Mouse (Mus musculus) midbrain, postnatal 0 days (tissue): Measurements from ENCODE around the gene Nfam1. TPM values are rescaled to one million over a fixed set of nuclear protein-coding genes. Genes with fewer than 3 reads are reported as not detected.
"Not testable (repeated sequence)": the region's sequence is repeated elsewhere in the genome, so short reads cannot be mapped to it uniquely, and the experiment has no call there.

Source experiments
- ATAC-seq: fragments of 200-750 bp; cut with Nextera tagmentation; 2 replicates; pipeline ENCODE4 v1.8.0; 2017; ENCODE audit warnings: moderate number of reproducible peaks, mild to moderate bottlenecking, moderate TSS enrichment, moderate library complexity; ENCODE audit not compliant: low FRiP score
- DNase-seq: peaks from one replicate; pipeline ENCODE4 v3.0.0-alpha.2; 2015; ENCODE audit warnings: low spot score
- H3K27ac ChIP-seq: fragments of 300-500 bp; sonication (generic); 2 replicates; pipeline ENCODE4 v1.5.1; 2014; ENCODE audit warnings: low read depth, mild to moderate bottlenecking, low read length, mixed read lengths
- H3K27me3 ChIP-seq: fragments of 300-500 bp; sonication (generic); 2 replicates; pipeline ENCODE4 v1.6.1; 2014; ENCODE audit warnings: low read length, control low read depth, mixed read lengths; ENCODE audit not compliant: insufficient read depth
- H3K36me3 ChIP-seq: fragments of 300-500 bp; sonication (generic); 2 replicates; pipeline ENCODE4 v1.6.1; 2014; ENCODE audit warnings: low read length, control low read depth, mixed read lengths; ENCODE audit not compliant: insufficient read depth
- H3K4me1 ChIP-seq: fragments of 300-500 bp; sonication (generic); 2 replicates; pipeline ENCODE4 v1.6.1; 2014; ENCODE audit warnings: mild to moderate bottlenecking, control low read depth, antibody characterized with exemption, low read length, mixed read lengths; ENCODE audit not compliant: insufficient read depth
- H3K4me2 ChIP-seq: fragments of 300-500 bp; sonication (generic); 2 replicates; pipeline ENCODE4 v1.6.1; 2014; ENCODE audit warnings: low read depth, mild to moderate bottlenecking, low read length, mixed read lengths; ENCODE audit not compliant: poor library complexity, severe bottlenecking
- H3K4me3 ChIP-seq: fragments of 300-500 bp; sonication (generic); 2 replicates; pipeline ENCODE4 v1.5.1; 2014; ENCODE audit warnings: low read depth, mild to moderate bottlenecking, low read length, moderate library complexity
- H3K9ac ChIP-seq: fragments of 300-500 bp; sonication (generic); replicated peaks from 2 replicates; pipeline ENCODE4 v1.6.1; 2014; ENCODE audit warnings: mild to moderate bottlenecking, low read length, moderate library complexity, mixed read lengths; ENCODE audit not compliant: poor library complexity, severe bottlenecking
- H3K9me3 ChIP-seq: fragments of 300-500 bp; sonication (generic); 2 replicates; pipeline ENCODE4 v1.6.1; 2016; ENCODE audit warnings: low read length, control low read depth
- CTCF ChIP-seq: IDR thresholded peaks from 2 replicates; pipeline ENCODE4 v1.5.1; 2016; ENCODE audit warnings: antibody characterized with exemption, mild to moderate bottlenecking
- WGBS: fragments of 180-500 bp; shearing (Covaris S2); extraction: QIAGEN DNeasy Blood & Tissue Kit; methylation state at CpG from one replicate; pipeline ENCODE4 v1.1.7; 2014; 5-methylcytosine and 5-hydroxymethylcytosine counted together
- polyA plus RNA-seq: library from polyadenylated mRNA; unstranded; fragments of >200 nt; fragmentation: Nextera tagmentation; extraction: Ambion mirVana; gene quantifications from 2 replicates; pipeline ENCODE4 v1.2.1, GENCODE M21; 2015
- total RNA-seq: library from RNA; depleted of rRNA; stranded (reverse); fragments of >200 nt; gene quantifications from 2 replicates; pipeline ENCODE4 v1.2.3, GENCODE M21; 2014

Nfam1 gene
- total and polyA plus RNA-seq, 2 experiments from 2014 or later = 1.9 to 4.1 TPM

DNA sequence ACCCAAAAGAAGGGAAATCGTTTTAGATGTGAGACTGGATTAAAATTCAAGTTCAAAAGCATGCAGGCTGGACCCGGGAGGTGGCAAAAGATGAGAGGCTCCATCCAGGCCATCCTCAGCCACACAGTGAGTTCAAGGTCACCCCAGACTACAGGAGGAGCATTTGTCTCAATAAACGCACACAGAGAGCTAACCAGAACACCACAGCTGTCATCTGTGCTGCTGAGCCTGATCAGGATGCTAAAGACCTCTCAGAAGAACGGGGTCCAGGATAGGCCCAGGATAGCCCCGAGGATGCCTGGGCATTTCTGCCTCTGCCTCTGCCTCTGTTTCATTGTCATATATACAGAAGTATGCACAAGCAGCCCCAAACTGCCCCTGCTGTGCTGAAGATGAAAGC lies 22.5 kb upstream of the Nfam1 start:
- Histone ChIP-seq H3K4me1 (peaks cover 10% of the 10 kb centered on the region), H3K4me2 (no peak overlapping the region), H3K27ac (peak overlapping the region; percentile 88; the same call in 1 of the 2 replicates), H3K27me3 (no peaks in the 10 kb centered on the region), H3K4me3 (no peak overlapping the region), H3K36me3 (no peaks in the 10 kb centered on the region), H3K9me3 (no peaks in the 10 kb centered on the region), H3K9ac (no peak overlapping the region; the same call in 1 of the 2 replicates)
- no peak for ATAC-seq
- 34% methylated on average over 5 of the region's 5 CpGs for WGBS
- no peak for DNase-seq
- TF ChIP-seq CTCF = no peak

DNA sequence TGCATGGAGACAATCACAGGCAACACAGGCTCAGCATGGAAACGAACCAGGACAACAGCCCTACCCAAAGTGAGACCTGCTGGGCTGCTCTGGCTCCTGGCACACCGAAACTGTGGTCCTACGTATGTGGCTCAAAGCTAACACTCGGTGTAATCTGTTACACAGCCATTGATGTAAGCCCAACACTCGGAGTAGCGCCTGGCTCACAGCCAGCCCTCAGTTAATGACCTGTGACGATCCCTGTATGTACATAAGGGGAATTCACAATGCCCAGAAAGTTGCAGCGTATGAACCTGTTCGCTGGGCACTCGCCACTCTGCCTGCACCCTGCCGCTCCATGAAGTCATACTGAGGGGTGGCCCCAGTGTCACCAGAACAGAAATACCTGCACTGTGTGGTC lies 20.2 kb upstream of the Nfam1 start:
- H3K27ac ChIP-seq = no peak overlapping the region
- no peak overlapping the region for H3K4me3 ChIP-seq
- no peak overlapping the region for H3K9ac ChIP-seq
- ATAC-seq = no peak
- WGBS = 35% methylated on average over 11 of the region's 11 CpGs
- H3K9me3 ChIP-seq = no peaks in the 10 kb centered on the region
- TF ChIP-seq CTCF = no peak
- no peaks in the 10 kb centered on the region for H3K36me3 ChIP-seq
- H3K4me2 ChIP-seq = no peak overlapping the region
- H3K4me1 ChIP-seq = peaks cover 6% of the 10 kb centered on the region
- no peaks in the 10 kb centered on the region for H3K27me3 ChIP-seq
- no peak for DNase-seq

- WGBS = 56% methylated on average over 6 of the region's 6 CpGs
- H3K4me1 ChIP-seq = peaks cover 6% of the 10 kb centered on the region
- no peak overlapping the region for H3K4me3 ChIP-seq
- H3K9me3 ChIP-seq = no peaks in the 10 kb centered on the region
- no peak overlapping the region for H3K9ac ChIP-seq
- DNase-seq (no peak), ATAC-seq (no peak)
- no peak for TF ChIP-seq CTCF
- no peak overlapping the region for H3K27ac ChIP-seq
- H3K4me2 ChIP-seq = no peak overlapping the region
- no peaks in the 10 kb centered on the region for H3K36me3 ChIP-seq
- no peaks in the 10 kb centered on the region for H3K27me3 ChIP-seq
These were observed 19.4 kb upstream of the Nfam1 start for GRCm38 (mm10) chr15:83052341-83053104.

DNA sequence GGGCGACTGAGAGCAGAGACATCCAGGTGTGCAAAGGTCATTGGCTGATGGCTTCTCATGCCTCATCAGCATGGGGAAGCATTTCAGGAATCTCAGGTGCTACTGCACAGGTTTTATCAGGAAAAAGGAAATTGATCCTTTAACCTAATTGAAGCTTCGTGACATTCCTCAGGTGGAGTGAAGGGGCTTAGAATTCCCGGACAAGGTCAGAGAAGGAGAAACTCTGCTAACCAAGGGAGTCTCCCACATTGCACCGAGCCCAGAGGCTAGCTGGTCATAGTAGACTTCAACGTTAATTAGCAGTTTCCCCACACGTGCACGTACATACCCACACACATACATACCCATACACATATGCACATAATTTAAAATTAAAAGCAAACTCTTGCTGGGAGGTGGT lies 13.6 kb upstream of the Nfam1 start:
- no peak for ATAC-seq
- no peak overlapping the region for H3K4me3 ChIP-seq
- 0 out of 2 replicates have a peak, but pooled peaks cover 4% of the 10 kb centered on the region for H3K4me1 ChIP-seq
- no peaks in the 10 kb centered on the region for H3K27me3 ChIP-seq
- H3K27ac ChIP-seq = no peak overlapping the region
- no peak overlapping the region for H3K4me2 ChIP-seq
- no peaks in the 10 kb centered on the region for H3K36me3 ChIP-seq
- no peak overlapping the region for H3K9ac ChIP-seq
- 81% methylated on average over 7 of the region's 7 CpGs for WGBS
- H3K9me3 ChIP-seq = no peaks in the 10 kb centered on the region
- no peak for TF ChIP-seq CTCF
- no peak for DNase-seq

DNA sequence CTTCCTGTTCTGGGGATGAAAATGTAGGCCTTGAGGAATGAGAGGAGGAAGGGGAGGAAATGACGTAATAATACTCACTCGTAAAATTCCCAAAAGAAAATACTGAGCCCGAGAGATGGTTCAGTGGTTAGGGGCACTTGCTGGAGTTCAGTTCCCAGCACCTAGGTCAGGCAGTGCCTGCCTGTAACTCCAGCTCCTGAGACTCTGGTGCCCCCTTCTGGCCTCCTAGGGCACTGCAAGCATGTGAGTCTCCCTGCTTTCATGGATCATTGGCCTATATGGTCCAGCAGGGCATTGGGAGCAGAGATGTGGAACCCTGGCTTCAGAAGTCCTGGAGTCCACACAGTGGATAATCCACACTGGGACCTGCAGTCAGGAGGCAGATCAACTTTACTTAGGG lies 13.2 kb upstream of the Nfam1 start:
- no peak overlapping the region for H3K27ac ChIP-seq
- no peaks in the 10 kb centered on the region for H3K36me3 ChIP-seq
- no peak for DNase-seq
- H3K9me3 ChIP-seq = no peaks in the 10 kb centered on the region
- no peak overlapping the region for H3K4me2 ChIP-seq
- H3K4me1 ChIP-seq = 0 out of 2 replicates have a peak, but pooled peaks cover 4% of the 10 kb centered on the region
- H3K9ac ChIP-seq = no peak overlapping the region
- TF ChIP-seq CTCF = peak; percentile 49
- no peak for ATAC-seq
- no peak overlapping the region for H3K4me3 ChIP-seq
- H3K27me3 ChIP-seq = no peaks in the 10 kb centered on the region
- 93% methylated on average over 3 of the region's 3 CpGs for WGBS

- not testable (repeated sequence) for DNase-seq, H3K4me1 ChIP-seq, H3K27ac ChIP-seq, H3K4me2 ChIP-seq, H3K4me3 ChIP-seq, H3K9ac ChIP-seq, ATAC-seq, H3K27me3 ChIP-seq, H3K9me3 ChIP-seq, H3K36me3 ChIP-seq
- WGBS = 91% methylated on average over 5 of the region's 5 CpGs
These were observed 12.5 kb upstream of the Nfam1 start for GRCm38 (mm10) chr15:83045565-83045964.
